Mouse (Mus musculus): ENCODE measurements around the gene Gm12184.
"Not testable (repeated sequence)": the region's sequence is repeated elsewhere in the genome, so short reads cannot be mapped to it uniquely, and the experiment has no call there.

Gm12184 gene

DNA sequence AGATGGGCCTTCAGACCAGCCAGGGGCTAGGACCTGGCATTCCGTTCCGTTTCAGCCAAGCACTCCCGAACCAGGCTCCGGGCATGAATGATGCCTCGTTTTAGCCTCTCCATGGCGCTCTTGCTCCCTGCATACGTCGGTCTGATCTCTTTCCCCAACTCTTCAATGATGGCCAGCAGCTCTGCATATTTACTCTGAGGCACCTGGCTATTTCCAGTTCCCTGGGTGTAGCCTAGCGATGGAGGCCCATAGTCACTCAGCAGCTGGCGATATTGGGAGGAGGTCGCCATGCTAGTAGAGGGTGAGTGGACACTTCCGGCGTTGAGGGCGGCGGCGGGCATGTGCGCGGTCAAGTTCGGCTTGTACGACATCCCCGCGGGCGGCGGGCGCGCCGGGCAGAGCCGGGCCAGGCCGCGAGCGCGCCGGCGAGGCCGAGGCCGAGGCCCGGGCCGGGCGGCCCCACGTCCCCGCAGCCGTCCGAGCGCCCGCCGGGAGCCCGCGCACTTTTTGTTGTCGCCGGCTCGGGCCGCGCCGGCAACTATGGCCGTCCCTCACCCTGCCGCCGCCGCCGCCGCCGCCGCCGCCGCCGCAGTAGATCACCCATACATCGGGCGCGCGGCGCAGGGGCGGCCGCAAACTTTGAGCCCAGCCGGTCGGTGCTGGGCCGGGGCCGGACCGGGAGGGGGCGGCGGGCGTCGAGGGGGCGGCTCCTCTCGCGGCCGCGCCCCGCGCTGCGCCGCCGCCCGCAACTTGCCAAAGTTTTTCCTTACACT, at the start of gene Gm12184, which contains the start of gene Trim7:
Gene Gm12184 (minus strand): TSS at position 677 of the 773 bp plus-strand sequence.
Gene Trim7 (plus strand): TSS at position 162 of the 773 bp plus-strand sequence.
- not testable (repeated sequence) for DNase-seq (ENCODE audit: low read depth, low spot score)

DNA sequence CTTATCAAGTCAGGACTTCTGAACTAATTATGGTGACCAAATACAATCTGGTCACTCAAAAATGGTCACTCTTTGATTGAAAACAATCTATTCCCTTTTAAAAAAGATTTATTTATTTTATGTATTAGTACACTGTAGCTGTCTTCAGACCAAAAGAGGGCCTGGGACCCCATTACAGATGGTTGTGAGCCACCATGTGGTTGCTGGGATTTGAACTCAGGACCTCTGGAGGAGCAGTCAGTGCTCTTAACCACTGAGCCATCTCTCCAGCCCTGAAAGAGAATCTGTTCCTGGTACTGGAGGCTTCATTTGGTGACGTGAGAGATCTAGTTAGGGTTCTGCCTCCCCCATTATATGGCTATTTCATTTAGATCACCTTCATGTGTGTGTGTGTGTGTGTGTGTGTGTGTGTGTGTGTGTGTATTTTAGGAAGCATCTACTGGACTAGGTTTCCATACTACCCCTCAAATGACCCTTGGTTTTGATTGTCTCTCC, 48.9 kb upstream of the Gm12184 start:
- not testable (repeated sequence) for DNase-seq (ENCODE audit: low read depth, low spot score)

DNA sequence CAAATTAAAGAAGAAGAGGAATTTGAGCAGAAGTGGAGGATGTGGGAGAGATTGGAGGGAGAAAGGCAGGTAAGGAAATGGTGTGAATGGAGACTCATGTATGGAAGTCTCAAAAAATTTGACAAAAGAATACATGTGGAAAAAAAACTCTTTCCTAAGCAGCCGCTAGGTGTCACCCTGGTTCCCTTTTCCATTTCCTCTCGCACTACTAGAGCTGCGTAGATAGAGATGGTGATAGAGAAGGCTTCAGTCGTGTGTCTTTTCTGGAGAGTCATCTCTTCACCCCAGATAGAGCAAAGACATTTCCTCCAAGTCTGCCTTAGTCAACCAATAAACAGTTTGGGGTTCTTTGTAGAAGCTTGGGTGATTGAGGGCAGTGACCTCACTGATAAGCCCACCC, 48.0 kb upstream of the Gm12184 start:
- DNase-seq (ENCODE audit: low read depth, low spot score): no peak

DNA sequence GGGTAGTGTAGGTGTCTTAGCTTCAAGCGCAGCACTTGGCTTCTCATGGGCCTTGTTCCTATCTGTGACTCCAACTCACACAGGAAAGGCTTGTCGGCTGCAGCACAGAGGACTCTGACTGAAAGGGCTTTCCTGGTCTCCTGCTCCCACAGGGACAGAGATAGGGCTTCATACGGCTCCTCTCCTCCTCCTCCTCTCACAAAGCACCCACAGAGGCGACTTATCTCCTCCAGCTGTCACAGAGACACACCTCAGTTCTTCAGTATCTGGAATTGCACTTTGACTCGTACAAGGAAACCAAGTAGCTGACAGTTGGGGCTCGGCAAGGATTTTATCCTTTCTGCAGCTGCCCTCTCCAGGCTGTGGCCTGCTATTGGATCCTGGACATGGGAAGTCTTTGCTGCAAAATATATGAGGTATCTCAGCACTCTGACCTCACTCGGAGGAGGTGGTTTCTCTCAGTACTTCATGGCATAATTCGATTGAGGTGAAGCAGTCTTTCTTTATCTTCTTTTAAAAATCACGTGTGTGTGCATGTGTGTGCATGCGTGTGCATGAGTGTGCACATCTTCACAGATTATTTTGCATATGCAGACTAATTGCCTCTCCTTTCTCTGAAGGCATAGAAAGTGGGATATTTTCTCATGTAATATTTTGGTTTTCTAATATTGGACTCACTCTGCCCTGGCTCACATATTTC, 47.3 kb upstream of the Gm12184 start:
- DNase-seq (ENCODE audit: low read depth, low spot score): no peak

DNA sequence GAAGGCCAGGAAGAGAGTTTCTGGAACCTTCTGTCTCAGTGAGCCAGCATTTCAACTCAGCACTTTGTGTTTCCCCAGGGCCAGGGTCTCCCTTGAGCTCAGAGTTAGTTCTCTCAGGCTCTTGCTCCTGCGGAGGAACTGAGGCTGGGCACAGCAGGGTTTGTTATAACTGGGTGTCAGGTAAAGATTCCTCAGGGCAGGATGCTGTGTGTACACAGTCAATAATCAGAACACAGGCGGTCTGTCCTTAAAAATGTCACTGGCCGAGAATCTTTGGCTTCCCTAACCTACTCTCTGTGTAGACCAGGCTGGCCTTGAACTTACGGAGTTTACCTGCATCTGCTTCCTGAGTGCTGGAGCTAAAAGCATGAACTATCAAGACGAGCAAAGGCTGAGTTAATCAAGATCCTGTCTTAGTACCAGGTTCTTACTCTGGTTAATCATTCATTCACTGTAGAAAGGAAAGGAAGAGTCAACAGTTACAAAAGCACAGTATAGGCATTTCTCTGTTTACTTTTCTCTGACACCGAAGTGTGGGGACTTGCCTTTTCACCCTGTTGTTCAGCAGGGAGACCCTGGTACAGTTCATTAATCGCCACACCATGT, 46.3 kb upstream of the Gm12184 start:
- no peak for DNase-seq (ENCODE audit: low read depth, low spot score)

DNA sequence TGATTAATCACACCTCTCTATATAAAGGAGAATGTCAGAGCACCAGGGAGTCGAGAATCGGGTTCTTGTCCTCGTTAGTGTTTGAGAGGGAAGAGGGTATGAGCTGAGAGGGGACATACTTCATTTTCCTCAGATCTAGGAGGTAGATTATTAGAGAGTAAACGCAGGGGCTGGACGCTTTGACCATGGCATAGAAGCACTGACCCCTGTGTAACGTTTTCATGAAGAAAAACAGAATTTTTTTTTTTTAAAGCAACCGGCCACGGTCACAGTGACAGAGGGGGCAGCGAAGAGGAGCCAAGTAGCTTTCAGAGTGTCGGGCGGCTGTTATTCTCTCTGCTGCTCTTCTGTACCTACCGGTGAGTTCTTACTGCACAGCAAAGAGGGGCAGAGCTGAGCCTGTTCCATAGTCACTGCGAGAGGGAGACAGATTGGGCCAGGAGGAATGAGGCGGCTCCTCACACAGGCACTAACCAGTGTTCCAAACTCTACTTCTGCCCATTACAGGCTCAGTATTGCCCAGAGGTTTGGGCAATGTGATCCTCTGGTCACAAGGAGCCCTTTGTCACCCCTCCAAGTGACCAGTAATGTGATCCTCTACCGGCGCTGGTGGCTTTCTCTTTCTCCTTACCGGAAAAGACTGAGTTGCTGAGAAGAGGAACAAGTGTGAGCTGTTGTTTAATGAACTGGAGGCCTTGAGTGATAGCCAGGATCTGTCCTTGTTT, 45.5 kb upstream of the Gm12184 start:
- no peak for DNase-seq (ENCODE audit: low read depth, low spot score)

DNA sequence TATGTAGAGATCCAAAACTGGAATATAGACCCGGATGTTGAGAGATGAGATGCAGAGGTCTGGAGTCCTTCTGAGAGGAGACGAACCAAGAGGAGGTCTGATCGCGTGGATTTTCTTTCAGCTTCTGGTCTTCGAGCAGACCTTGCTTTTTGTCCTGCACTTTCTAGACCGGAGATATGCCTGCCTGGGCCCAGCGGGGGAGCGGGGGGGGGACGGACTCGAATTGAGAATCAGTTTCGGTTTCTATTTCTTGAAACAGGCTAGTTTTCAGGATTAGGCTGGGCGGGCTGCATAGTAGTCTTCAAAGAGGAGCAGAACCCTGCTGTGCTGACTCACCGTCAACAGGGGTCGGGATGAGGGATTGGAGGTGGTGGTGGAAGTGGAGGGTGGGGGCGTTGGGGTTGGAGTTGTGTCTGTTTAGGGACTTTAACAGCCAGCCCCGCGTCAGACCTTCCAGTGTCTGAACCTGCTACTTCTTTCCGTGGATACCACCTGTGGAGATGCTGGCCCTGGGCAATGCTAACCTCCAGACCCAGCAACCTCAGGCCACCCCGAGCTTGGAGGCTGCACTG, 44.8 kb upstream of the Gm12184 start, which contains the start of gene Irgm1:
Gene Irgm1 (minus strand): TSS at position 483 of the 572 bp plus-strand sequence.
- DNase-seq (ENCODE audit: low read depth, low spot score): no peak

DNA sequence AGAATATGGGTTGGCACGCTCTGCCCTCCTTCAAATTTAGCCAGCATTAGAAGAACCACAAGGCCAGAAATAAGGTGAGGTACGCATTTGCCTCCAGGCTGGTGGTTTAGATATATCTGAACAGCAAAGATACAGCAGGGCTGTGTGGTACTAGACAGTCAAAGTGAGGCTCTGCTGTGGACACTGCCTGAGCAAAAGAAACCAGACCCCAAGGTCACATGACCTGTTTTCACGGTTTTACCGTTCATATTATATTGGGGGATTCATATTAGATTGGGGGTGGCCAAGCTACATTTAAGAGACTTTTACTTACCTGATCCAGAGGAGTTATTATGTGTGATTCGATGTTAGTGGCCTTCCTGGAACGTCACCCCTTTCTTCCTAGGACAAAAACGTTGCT, 44.3 kb upstream of the Gm12184 start:
- no peak for DNase-seq (ENCODE audit: low read depth, low spot score)

DNA sequence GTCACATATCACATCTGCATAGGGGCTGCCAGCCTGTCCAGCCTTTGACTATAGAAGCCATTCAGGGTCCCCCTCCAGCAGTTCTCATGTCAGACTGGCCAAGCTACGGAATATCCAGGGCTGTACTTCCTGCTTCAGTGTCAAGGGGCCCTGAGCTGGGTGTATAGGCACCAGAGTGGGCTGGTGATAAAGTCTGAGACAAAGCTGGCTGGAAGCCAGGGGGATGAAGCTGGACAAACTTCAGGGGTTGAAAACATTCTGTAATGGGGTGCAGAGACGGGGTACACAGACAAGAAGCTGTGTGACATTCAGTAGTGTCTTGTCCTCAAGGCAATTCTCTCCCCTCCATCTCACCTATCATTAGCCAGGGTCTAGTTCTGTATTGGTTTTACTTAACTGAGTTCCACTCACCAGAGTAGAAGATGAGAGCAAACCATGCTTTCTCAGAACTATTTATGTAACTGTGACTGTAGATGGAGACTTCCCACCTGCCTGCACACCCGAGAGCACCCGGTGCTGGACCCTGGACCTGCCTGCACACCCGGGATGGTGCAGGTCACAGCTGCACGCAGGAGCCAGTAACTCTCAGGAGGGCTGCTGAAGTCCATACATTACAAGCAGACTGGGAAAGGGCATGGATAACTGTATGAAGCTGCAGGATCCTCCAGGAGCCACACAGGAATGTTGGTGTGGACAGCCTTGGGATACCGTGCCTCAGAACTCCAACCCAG, 43.1 kb upstream of the Gm12184 start:
- no peak for DNase-seq (ENCODE audit: low read depth, low spot score)

DNA sequence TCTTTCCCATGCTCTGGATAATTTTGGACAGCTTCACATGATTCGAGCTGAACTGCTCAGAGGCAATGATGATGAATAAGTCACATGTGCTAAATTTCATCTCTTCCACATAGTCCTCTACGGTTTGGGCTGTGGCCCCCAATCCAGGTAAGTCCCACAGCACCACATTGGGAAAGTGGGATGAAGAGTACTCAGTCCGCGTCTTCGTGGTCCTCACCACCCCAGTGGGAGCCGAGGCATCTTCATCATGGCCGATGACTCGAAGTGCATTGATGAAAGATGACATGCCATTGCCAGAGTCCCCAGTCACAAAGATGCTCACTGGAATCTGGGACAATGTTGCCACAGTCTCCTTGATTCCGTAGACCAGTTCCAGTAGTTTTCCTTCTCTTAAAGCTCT, 40.0 kb upstream of the Gm12184 start:
- DNase-seq (ENCODE audit: low read depth, low spot score): no peak

DNA sequence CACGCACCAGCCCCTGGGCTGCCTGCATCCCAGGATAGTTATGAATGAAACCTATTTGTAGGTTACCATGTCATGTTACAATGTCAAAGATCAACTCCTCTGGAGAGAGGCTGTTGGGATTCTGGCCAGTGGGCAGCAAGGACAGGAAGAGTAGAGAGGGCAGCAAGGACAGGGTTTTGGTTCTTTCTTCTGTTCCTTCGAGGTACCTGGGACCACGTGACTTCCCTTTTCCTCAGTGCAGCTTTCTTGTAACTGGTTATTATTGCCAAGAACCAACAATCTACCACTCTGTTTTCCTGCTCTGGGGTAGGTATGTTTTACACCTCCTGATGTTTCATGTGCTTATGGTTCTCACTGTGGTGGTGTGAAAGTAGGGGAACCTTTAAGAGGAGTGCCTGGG, 37.4 kb upstream of the Gm12184 start:
- no peak for DNase-seq (ENCODE audit: low read depth, low spot score)

DNA sequence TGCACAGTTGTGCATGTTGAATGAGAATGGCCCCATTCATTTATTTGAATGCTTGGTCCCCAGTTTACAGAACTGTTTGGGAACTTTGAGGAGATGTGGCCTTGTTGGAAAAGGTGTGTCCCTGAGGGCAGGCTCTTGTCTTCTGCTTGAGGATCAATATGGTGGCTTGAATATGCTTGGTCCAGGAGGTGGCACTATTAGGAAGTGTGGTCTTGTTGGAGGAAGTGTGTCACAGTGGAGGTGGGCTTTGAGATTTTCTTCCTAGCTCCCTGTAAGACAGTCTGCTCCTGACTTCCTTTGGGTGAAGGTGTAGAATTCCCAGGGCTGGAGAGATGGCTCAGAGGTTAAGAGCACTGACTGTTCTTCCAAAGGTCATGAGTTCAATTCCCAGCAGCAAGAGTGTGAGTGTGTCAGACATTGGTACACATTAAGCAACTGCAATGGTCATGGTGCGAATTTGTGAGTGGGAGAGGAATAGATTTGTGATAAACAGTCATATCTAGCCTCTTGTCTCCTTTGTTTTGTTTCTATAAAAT, 36.4 kb upstream of the Gm12184 start:
- DNase-seq (ENCODE audit: low read depth, low spot score): no peak

DNA sequence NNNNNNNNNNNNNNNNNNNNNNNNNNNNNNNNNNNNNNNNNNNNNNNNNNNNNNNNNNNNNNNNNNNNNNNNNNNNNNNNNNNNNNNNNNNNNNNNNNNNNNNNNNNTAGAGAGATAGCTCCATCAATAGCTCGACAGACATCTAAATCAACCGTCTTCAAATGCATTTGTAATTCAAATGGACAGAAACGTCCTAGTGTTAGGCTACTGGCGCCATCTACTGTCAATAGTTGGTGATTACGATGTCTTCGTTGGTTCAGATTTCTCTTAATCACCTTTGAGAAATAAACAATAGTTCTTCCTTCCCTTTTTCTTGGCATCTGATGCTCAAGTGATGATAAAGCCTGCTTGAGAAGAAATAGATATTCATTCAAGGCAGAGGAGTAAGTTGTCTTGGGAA, 32.6 kb upstream of the Gm12184 start:
- DNase-seq (ENCODE audit: low read depth, low spot score): peak; percentile 62

DNA sequence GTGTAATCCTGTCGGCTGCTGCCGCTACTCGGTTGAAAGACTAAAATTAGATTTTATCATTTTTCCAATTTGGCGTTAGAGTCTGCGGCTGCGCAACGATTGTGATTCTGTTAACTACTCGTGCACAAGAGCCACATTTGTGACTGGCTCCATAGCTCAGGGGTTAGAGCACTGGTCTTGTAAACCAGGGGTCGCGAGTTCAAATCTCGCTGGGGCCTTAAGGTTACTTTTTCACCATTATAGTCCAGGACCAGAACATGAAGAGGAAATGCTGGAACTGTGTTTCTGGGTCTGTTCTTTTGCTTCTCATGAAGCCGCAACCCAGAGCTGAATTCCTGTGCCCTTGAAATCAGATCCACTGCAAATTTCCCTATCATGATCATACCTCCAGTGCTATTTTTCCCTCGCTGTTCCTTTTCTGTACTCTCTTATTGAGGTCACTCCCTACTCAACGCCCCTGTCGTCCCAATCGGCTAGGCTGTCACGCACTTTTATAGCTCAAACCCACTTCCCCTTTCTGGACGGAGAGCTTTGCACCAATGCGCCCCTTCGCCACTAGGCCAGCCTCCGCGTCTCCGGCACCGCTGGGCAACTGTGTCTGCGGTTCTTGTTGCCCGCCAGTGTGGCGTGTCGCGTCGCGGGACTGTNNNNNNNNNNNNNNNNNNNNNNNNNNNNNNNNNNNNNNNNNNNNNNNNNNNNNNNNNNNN, 27.2 kb upstream of the Gm12184 start:
- peak; percentile 67 for DNase-seq (ENCODE audit: low read depth, low spot score)

DNA sequence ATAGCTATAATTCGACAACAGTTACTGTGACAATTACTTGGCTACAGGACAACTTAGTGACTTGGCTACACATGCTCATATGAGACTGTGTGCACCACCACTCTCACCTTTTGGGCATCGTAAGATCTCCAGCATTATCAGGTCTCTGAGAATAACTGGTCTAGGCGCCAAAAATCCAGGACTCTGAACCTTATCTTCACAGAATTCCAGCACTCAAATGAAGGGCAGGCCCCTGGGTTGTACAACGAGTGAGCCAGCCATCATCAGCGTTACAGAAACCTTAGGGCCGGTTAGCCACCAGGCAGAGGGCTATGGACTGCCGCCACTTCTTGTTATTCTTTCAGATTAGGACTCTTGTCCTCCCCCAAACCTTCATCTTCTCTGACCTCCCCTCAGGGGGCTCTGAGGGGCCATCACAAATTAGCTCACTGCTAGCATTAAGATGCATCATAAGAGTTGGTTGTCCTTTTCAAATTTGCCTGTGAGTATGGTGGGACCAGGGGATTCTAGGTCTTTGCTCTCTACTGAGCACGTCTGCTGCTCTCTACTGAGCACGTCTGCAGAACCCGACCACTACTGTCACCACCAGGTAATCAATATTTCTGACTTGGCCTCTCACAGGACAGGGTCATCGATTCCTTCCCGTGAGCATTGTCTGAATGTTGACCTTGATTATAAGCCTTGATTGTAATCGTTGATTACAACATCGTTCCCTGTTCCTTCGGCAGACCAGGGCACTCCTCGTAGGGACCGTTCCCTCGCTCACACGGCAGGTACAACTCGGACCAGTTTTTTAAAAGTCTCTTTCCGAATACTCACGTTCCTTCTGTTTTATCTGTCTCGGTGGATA, 26.4 kb upstream of the Gm12184 start:
- DNase-seq (ENCODE audit: low read depth, low spot score): no peak

DNA sequence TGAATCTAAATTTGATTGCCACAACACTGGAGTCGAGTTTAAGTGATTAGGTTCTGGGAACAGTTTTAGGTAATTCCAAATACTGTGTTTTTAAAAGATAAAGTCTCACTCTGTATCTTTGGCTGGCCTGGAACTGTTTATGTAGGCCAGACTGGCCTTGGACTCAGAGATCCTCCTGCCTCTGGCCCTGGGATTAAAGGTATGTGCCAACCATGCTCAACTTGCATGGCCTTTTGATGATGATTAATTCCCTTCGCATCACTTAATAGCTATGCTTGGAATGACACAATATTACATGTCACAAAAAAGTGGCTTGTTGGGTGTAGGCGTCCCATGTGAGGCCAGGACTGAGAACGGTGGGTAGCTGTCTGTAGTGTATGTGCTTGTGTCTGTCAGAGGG, 25.7 kb upstream of the Gm12184 start:
- no peak for DNase-seq (ENCODE audit: low read depth, low spot score)

DNA sequence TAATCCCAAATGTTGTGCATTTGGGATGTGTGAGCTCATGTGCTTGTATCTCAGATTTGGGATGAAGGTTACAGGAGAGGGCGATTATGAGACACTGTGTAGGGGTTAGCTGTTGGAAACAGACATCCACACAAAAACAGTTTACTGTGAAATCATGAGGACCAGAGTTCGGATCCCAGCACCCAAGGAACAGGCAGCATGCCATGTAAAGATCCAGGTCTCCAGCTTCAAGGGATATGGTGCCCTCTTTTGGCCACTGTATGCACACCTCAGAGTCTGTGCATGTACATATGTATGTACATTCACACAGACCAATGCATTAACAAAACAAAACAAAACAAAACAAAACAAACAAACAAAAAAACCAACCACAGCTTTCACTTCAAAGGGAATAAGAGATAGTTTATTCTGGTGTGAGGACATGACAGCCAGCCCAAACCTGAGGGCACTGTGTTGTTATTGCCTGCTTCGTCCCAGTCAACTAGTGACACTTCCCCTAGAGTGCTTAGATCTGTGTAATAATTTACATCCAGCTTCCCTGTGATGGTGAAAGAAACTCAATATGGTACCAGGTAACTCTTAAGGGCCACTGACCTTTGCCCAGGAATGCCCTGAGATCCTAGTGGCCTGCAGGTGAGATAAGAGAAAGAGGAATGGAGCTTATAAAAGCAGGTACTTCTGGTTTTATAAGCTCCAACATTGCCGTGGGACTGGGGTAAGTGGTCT, 25.0 kb upstream of the Gm12184 start:
- DNase-seq (ENCODE audit: low read depth, low spot score): no peak

DNA sequence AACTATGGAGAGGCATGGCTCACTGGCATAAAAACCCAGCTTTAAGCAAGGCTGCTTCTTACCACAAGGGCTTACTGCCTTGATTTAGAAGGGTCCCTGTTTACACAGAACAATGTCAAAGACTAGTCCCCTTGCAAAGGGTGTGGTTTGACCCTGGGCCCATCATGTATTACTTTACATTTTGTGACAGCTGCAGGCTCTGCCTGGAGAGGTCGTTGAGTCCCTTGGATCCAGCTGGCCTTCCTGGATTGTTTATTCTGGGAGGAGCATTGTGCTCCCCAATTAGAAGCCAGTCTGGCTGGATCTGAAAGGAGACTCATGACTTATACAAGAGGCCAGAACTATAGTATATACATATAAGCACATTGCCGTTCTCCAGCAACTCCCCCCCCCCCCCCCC, 23.8 kb upstream of the Gm12184 start:
- no peak for DNase-seq (ENCODE audit: low read depth, low spot score)

Measured in retina, postnatal 7 days (tissue).